Mouse (Mus musculus) MEL (cell line): Measurements from ENCODE around the gene Aldh6a1.

Experiments
- CHD2 ChIP-seq: IDR thresholded peaks from 2 replicates; pipeline ENCODE4 v1.6.1; 2011; ENCODE audit warnings: low read length, improper control_type of control experiment
- CTCF ChIP-seq, 3 experiments: IDR thresholded peaks in 2 of 3; conservative IDR thresholded peaks in 1 of 3; 2 replicates each; pipeline ENCODE4 v1.5.1; 2011 to 2012; ENCODE audit warnings: low read length in 3 of 3, low read depth in 2 of 3, mild to moderate bottlenecking in 2 of 3, improper control_type of control experiment in 1 of 3, inconsistent platforms in 1 of 3, mixed read lengths in 1 of 3, moderate library complexity in 1 of 3; ENCODE audit not compliant: control insufficient read depth in 1 of 3, insufficient read depth in 1 of 3, poor library complexity in 1 of 3, severe bottlenecking in 1 of 3
- EP300 ChIP-seq, 2 experiments: IDR thresholded peaks; 2 replicates each; pipeline ENCODE4 v1.6.1; 2011; ENCODE audit warnings: improper control_type of control experiment in 2 of 2, low read length in 2 of 2, low read depth in 1 of 2, mild to moderate bottlenecking in 1 of 2
- MAFK ChIP-seq: IDR thresholded peaks from 2 replicates; pipeline ENCODE4 v1.6.1; 2011; ENCODE audit warnings: low read depth, mild to moderate bottlenecking, low read length, improper control_type of control experiment, borderline replicate concordance
- NRF1 ChIP-seq: IDR thresholded peaks from 2 replicates; pipeline ENCODE4 v1.6.1; 2014; ENCODE audit warnings: low read depth, mild to moderate bottlenecking, inconsistent platforms, low read length, improper control_type of control experiment, moderate library complexity; ENCODE audit not compliant: poor library complexity, insufficient read depth, severe bottlenecking

DNA sequence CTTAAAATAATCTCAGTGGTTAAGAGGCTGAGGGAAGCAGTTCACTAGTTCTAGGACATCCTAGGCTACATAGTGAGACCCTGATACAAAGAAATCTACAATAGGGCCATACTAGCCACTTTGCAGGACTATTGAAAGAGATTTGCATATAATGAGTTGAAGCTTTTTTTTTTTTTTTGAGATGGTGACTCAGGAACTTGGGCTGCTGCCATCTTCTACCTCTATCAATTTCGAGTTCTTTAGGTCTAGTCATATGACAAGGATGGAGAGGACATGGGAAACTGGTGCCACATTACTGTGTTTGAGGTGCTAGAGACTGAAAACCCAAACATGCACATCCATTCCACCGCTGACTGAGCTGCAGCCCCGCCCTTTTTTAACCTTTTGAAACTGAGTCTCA lies 26.8 kb downstream of the Aldh6a1 start:
- TF ChIP-seq CTCF (IDR thresholded peaks at IDR 0.05 in 2 of 3, conservative IDR thresholded peaks at IDR 0.05 in 1 of 3; ENCODE audit: control insufficient read depth in 1 of 3, insufficient read depth in 1 of 3, low read depth in 2 of 3, low read length in 3 of 3, poor library complexity in 1 of 3, severe bottlenecking in 1 of 3) (no peak), EP300 (IDR thresholded peaks at IDR 0.05; ENCODE audit: low read depth in 1 of 2, low read length in 2 of 2) (no peak), CHD2 (no peak), NRF1 (no peak), MAFK (no peak)
